Mouse (Mus musculus) urinary bladder, postnatal 25 days (tissue): ENCODE data around the gene Efcab14.

Experiments used
- DNase-seq: peaks from one replicate; pipeline ENCODE4 v3.0.0; 2022; ENCODE audit warnings: low spot score

Gene Efcab14

DNA sequence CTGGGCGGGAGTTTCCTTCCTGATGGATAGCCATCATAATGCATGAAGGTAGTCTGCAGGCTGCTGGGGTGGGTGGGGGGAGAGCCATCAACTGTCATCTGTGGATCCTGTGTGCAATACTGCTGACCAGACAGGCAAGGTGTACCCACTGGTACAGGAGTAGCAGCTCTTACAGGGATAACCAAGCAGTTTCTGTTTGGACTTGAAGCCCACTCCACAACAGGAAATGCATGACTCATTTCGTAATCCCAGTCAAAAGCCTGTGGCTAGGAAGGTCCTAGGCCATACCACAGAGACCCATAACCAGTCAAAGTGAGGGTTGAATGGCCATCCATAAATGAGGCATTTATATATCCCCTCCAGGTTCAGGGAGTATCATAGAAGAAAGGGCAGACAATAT, 40.1 kb downstream of the Efcab14 start:
- DNase-seq = no peak

- DNase-seq = no peak
Measured at GRCm38 (mm10) chr4:115780269-115780668, 42.7 kb downstream of the Efcab14 start.

DNA sequence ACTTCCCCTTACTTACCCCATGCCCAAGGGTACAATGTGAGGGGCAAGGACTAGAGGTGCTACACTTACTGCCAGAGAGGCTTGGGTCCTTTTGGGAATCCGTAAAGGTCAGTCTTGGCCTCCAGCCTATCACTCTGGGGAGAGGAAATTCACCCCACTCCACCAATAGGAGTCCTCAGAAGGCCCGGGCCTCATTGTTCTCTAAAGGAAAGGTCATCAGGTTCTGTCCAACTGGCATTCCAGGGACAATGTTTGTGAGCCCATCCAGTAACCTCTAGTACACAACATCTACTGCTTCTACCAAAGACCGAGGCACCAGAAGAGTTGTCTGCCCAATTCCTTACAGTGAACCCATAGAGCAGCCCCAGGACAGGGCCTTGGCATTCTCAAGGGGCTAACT, 43.4 kb downstream of the Efcab14 start, which contains the start of gene Tex38:
Tex38 (minus strand) TSS at position 101 of the 400 bp plus-strand sequence.
- DNase-seq = no peak

- no peak for DNase-seq
Measured at GRCm38 (mm10) chr4:115782026-115782805, 44.7 kb downstream of the Efcab14 start.

GRCm38 (mm10) chr4:115784769-115785510, 47.4 kb downstream of the Efcab14 start, which contains the start of gene Atpaf1:
Gene Atpaf1 (plus strand): TSS chr4:115784812.
- DNase-seq = peak; percentile 64

DNA sequence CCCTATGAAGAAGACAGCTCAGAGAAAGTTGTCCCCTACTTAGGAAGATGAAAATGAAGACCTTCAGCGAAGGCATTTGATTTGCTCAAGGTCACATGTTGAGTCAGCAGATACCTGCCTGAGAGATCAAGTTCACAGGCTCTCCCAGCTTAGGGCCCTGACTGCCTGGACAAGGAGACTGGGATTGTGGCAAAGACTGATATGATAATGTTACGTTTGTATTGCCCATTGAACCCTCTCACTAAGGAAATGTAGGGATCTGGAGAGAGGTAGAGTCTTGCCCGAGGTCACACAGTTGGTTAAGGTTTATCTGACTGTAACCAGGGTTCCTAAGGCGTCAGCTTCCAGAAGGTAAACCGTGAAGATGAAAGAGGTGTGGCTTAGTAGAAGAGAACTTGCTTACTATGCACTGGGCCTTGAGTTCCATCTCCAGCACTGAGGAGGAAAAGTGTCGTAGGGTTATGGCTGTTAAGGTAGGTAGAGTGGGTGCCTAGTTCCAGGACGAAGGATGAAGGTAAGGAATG, 48.0 kb downstream of the Efcab14 start:
- no peak for DNase-seq

- DNase-seq = no peak
Measured at GRCm38 (mm10) chr4:115790864-115791263, 53.3 kb downstream of the Efcab14 start.

- DNase-seq = no peak
Measured at GRCm38 (mm10) chr4:115795360-115795759, 57.8 kb downstream of the Efcab14 start.

DNA sequence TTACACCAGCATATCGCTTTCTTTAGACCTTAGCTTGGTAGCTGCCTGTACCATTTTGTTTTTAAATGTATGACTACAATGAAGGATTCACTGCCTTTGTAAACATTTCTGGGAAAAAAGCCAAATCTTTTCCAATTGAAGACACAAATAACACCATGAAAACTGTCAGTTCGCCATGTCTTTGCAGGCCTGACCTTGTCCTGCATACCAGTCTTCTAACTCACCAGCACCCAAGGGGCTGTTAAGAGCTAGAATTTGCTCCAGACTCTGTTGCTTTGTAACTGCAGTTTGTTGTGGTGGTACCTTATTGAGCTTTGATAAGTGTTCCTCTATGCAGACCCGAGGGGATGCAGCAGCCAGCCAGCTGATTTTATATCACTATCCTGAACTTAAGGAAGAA, 62.4 kb downstream of the Efcab14 start:
- no peak for DNase-seq

DNA sequence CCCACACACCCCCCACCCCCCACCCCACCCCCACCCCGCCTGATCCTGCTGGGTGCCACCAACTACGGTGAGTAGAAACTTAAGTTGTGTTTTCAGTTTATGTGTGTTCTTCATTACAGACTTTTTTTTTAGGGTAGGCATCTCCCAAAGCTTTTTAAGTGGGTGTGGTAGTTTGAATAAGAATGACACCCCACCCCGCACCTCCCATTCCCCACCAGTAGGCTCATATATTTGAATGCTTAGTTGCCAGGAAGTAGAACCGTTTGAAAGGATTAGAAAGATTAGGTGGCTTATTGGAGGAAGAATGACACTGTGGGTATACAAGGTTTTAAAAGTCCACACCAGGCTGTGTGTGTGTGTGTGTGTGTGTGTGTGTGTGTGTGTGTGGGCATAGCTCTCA, 74.8 kb downstream of the Efcab14 start:
- DNase-seq = no peak

- no peak for DNase-seq
Measured at GRCm38 (mm10) chr4:115815606-115816005, 78.1 kb downstream of the Efcab14 start.

DNA sequence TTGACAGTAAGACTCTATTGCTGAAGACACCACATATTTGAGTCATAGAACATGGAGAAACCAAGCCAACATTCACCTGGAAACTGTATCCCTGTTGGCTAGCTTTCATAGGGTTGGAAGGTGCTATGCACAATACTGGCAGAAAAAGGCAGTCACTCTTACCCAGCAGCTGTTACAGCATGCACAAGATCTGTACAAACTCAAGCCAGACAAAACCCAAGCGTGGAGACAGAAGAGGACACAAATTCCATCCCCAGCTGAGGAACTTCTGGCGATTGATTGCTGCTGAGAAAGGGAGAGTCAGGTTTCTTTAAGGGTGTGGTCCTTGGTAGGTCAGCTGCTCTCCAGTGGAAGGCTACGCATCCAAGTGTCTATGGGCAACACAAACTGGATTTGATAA, 82.7 kb downstream of the Efcab14 start:
- no peak for DNase-seq

DNA sequence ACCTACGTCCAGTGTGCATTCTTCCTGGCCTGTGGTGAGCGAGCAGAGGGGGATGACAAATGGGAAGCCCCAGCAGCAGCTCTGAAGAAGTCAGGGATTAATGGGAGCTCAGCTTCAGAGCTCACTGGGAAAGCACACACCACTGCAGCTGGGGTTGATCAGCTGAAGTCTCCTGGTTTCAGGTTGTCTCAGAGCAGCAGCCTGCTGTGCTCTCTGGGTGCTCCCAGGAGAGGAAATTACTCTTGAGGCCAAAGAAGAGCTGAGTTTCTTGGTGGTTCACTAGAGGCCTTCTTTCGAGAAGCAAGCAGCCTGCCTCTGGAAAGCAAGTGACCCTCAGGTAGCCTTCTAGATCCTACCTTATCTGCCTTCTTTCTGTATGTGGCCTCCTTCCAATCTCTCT, 83.4 kb downstream of the Efcab14 start:
- no peak for DNase-seq

DNA sequence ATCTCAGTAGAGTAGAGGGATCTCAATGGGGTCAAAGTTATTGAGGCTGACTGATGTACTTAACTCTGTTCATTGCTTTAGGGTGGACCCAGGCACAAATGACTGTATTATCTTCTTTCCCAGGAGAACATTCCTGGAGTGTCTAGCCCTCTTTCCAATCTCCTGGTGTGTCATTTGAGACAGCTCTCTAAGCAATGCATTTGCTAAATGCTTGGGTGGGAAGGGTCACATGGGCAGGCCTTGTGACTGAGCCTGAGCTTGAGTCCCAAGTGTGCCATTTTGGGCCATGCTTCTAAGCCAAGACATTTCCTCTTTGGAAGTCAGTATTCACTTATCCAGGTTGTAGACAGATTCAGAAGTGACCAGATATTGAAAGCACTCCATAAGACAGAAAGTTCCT, 83.9 kb downstream of the Efcab14 start:
- DNase-seq = no peak

DNA sequence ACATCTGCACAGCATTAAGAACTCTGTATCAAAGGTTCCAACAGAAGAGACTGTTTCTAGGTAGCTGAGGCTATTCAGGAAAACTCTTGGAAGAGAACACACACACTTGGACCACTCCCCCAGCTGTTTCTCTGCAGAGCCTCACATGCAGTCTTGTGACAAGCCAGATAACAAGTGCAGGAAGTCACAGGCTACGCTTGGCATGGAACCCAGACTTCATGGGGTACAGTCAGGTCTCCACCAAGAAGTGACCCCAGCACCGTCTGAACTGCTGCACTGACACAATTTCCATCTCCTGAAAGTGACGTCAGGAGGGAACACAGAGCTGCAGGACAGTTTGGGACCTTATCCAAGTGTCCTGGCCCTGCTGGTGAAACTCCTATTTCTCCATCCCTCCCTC, 84.4 kb downstream of the Efcab14 start:
- DNase-seq = no peak

DNA sequence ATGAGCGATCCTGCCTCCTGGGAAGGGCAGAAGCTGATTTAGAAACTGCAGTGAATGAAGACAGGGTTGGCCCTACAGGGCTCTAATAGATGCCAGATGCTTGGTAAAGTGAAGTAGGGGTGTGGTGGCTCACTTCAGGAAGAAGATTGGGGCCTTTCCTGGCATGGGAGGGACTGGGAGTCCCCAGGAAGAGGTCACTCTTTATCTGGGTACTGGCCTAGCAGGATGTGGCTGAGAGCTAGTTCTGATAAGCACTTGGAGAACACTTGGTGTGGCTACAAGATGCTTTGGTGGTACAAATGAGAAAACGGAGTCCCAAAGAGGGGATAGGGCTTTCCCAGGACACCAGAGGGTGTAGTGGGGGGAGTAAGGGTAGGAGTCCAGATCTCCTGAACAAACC, 86.6 kb downstream of the Efcab14 start:
- no peak for DNase-seq

GRCm38 (mm10) chr4:115825271-115825670, 87.7 kb downstream of the Efcab14 start:
- no peak for DNase-seq
